Comparison of ENCODE assay signal across 9 mouse cellular contexts in the genomic region with DNA sequence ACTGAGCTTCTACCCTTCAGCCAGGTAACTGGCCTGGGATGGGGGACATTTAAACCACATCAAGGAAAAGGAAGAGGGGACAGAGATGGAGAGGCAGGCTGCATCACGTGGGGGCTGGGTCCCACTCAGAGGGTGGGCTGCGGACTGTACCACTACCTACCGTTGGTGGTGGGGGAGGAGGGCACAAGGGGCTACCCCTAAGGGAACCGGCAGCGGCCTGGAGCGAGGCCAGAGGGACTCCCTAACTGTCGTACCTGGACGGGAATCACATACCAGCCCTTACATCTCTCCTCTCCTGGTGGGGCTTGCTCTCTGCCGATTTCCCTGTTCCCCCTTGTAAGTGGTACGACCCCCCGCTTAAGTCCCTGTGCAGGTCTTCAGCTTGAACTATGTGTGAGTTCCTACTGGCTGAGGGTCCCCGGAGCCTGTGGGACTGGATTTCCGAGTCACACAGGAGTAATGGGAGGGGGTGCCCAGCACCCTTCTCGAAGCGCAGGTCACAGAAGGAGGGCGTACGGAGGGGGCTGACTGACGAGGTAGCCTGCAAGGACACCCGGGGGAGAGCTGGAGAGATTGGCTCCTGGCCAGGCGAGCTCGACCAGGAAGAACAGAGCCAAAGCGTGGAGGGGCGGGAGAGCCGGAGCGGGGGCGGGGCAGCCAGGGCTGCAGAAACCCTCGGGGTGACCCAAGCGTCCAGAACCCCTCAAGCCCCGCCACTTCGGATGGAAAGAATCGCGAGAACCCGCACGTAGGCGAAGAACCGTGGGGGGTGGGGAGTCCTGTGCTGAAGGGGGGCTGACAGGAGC. TPM values are rescaled to one million over a fixed set of nuclear protein-coding genes. Genes with fewer than 3 reads are reported as not detected.
DNase-seq lines count a peak whose midpoint lies in the region; ATAC-seq and TF ChIP-seq lines count a peak whose summit lies in the region.
"Had no signal": no experiment of that assay in that cellular context is flagged by ENCODE, and none has a peak within 500 bp of the region (broad histone marks: within the 10 kb centered on the region; RNA-seq: fewer than 3 reads in every experiment).

No protein-coding gene starts in this region.

- WGBS in hindbrain, embryonic 14.5 days: 0% methylated on average over 35 of the region's 36 CpGs
- under 1% methylated on average over 35 of the region's 36 CpGs for WGBS in limb, embryonic 12.5 days

- TF ChIP-seq POLR2A in embryonic fibroblast, embryonic 13.5 days (IDR thresholded peaks at IDR 0.05; ENCODE audit: low read depth, low read length): no peak
- no peak for TF ChIP-seq POLR2A in myocyte (IDR thresholded peaks at IDR 0.05; ENCODE audit: insufficient read length, low read depth)

- TF ChIP-seq CTCF in embryonic fibroblast, embryonic 13.5 days (IDR thresholded peaks at IDR 0.05; ENCODE audit: borderline replicate concordance, insufficient read depth, low read length): no peak

- ATAC-seq in hindbrain, embryonic 14.5 days (ENCODE audit: low FRiP score): peak; percentile 69
- peak; percentile 61; the same call in 1 of the 2 replicates for ATAC-seq in limb, embryonic 12.5 days (ENCODE audit: insufficient number of reproducible peaks, insufficient read depth, low FRiP score, low TSS enrichment, low read depth)

- H3K36me3 ChIP-seq in ES-E14 (ENCODE audit: control insufficient read depth, insufficient read depth, low read length, poor library complexity, severe bottlenecking) (no peaks in the 10 kb centered on the region; the same call in 1 of the 2 replicates), myocyte (ENCODE audit: control insufficient read depth, insufficient read depth) (peaks cover 4% of the 10 kb centered on the region)
- H3K36me3 ChIP-seq in hindbrain, embryonic 14.5 days (replicated peaks; ENCODE audit: control insufficient read depth, insufficient read depth): no peaks in the 10 kb centered on the region
- H3K36me3 ChIP-seq in limb, embryonic 12.5 days: no peaks in the 10 kb centered on the region

- peak overlapping the region; percentile 70 for H3K9ac ChIP-seq in ES-E14 (ENCODE audit: insufficient read depth, low read depth, low read length, poor library complexity, severe bottlenecking)
- H3K9ac ChIP-seq in hindbrain, embryonic 14.5 days: peak overlapping the region; percentile 70
- peak overlapping the region; percentile 68 for H3K9ac ChIP-seq in limb, embryonic 12.5 days (replicated peaks)

- H3ac ChIP-seq in myocyte (ENCODE audit: control insufficient read depth, insufficient read length): peak overlapping the region; percentile 3

- no peaks in the 10 kb centered on the region for H3K9me3 ChIP-seq in ES-E14 (ENCODE audit: control insufficient read depth, insufficient read depth, low read depth, low read length)
- no peaks in the 10 kb centered on the region for H3K9me3 ChIP-seq in hindbrain, embryonic 14.5 days (ENCODE audit: control insufficient read depth, low read length)
- H3K9me3 ChIP-seq in limb, embryonic 12.5 days: no peaks in the 10 kb centered on the region

- peaks cover 3 to 18% of the 10 kb centered on the region in 2 experiments; a peak in 3 of 4 replicates for H3K4me1 ChIP-seq in ES-E14 (ENCODE audit: control insufficient read depth in 2 of 2, insufficient read depth in 2 of 2, low read length in 2 of 2, poor library complexity in 1 of 2)
- H3K4me1 ChIP-seq in embryonic fibroblast, embryonic 13.5 days (ENCODE audit: control insufficient read depth, insufficient read depth, low read length): peaks cover 7% of the 10 kb centered on the region
- H3K4me1 ChIP-seq in hindbrain, embryonic 14.5 days (replicated peaks; ENCODE audit: control insufficient read depth, insufficient read depth, low read length): peaks cover 37% of the 10 kb centered on the region
- peaks cover 63% of the 10 kb centered on the region for H3K4me1 ChIP-seq in limb, embryonic 12.5 days (replicated peaks)

- H3K4me2 ChIP-seq in hindbrain, embryonic 14.5 days (replicated peaks): peak overlapping the region; percentile 88
- H3K4me2 ChIP-seq in limb, embryonic 12.5 days: peak overlapping the region; percentile 92
- H3K4me2 ChIP-seq in myocyte (ENCODE audit: low read depth): peak overlapping the region; percentile 99

- DNase-seq in cerebellum, adult 9-11 months: peak; percentile 54
- DNase-seq in cerebellum, adult 9-10 months: no peak
- no peak for DNase-seq in ES-E14 (ENCODE audit: low read depth, low spot score)
- peak; percentile 74 for DNase-seq in hindbrain, embryonic 14.5 days (ENCODE audit: low spot score)
- no peak for DNase-seq in T-cell, adult 2 months (ENCODE audit: low spot score)

- in situ Hi-C loops in ES-E14 (cut with MboI; ENCODE audit: low sequenced_read_pairs in 2 of 2, unreplicated experiment in 2 of 2): loop anchor here in 1 of 2 experiments (10.0 kb wide), 1 partner anchor 74 kb away; a partner anchor contains a TSS

- no peaks in the 10 kb centered on the region for H3K79me2 ChIP-seq in myocyte (ENCODE audit: control insufficient read depth, insufficient read depth)

- peak overlapping the region; percentile 30; the same call in 1 of the 2 replicates for H3K27ac ChIP-seq in ES-E14 (ENCODE audit: insufficient read depth, low read depth, low read length, poor library complexity, severe bottlenecking)
- H3K27ac ChIP-seq in embryonic fibroblast, embryonic 13.5 days (ENCODE audit: insufficient read depth, low read length): no peak overlapping the region
- H3K27ac ChIP-seq in hindbrain, embryonic 14.5 days: peak overlapping the region; percentile 90
- H3K27ac ChIP-seq in limb, embryonic 12.5 days: peak overlapping the region; percentile 47

- H3K4me3 ChIP-seq in ES-E14 (ENCODE audit: insufficient read depth in 1 of 2, low read depth in 1 of 2, low read length in 2 of 2, poor library complexity in 1 of 2, severe bottlenecking in 1 of 2) (peak overlapping the region; percentile 68 to 81), myocyte (peak overlapping the region; percentile 65)
- H3K4me3 ChIP-seq in embryonic fibroblast, embryonic 13.5 days (ENCODE audit: insufficient read depth, low read length): 0 out of 2 replicates have a peak overlapping the region, but pooled peaks have one; percentile 2
- H3K4me3 ChIP-seq in hindbrain, embryonic 14.5 days (replicated peaks; ENCODE audit: low read length): peak overlapping the region; percentile 49
- peak overlapping the region; percentile 57 for H3K4me3 ChIP-seq in limb, embryonic 12.5 days (replicated peaks)

- peaks cover 21% of the 10 kb centered on the region for H3K27me3 ChIP-seq in hindbrain, embryonic 14.5 days (ENCODE audit: control insufficient read depth, insufficient read depth, low read length)
- H3K27me3 ChIP-seq in limb, embryonic 12.5 days: peaks cover 99% of the 10 kb centered on the region
- no peaks in the 10 kb centered on the region for H3K27me3 ChIP-seq in myocyte (ENCODE audit: control insufficient read depth, insufficient read depth, insufficient read length)

TF ChIP-seq in ES-E14, 5 proteins besides CTCF, POLR2A, EP300 and RAD21:
- peak; percentile 71; the same call in 1 of the 2 replicates for TF ChIP-seq CHD2 (IDR thresholded peaks at IDR 0.05; ENCODE audit: low read depth, low read length)
- TF ChIP-seq HCFC1 (IDR thresholded peaks at IDR 0.05; ENCODE audit: borderline replicate concordance, insufficient read depth, low read length): no peak

TF ChIP-seq in myocyte, 11 proteins besides CTCF, POLR2A, EP300 and RAD21:
- TF ChIP-seq POLR2AphosphoS2 (IDR thresholded peaks at IDR 0.05; ENCODE audit: insufficient read length, low read depth): no peak
- peak; percentile 28 for TF ChIP-seq USF1 (IDR thresholded peaks at IDR 0.05; ENCODE audit: low read depth)
- TF ChIP-seq REST (IDR thresholded peaks at IDR 0.05; ENCODE audit: insufficient read depth, insufficient read length): no peak
- no peak for TF ChIP-seq MYOG (IDR thresholded peaks at IDR 0.05; ENCODE audit: control insufficient read depth in 1 of 3, insufficient read depth in 1 of 3, insufficient read length in 2 of 3, low read depth in 2 of 3)
- no peak for TF ChIP-seq MYOD1 (IDR thresholded peaks at IDR 0.05; ENCODE audit: control insufficient read depth in 1 of 3, insufficient read length in 2 of 3, low read depth in 2 of 3)

RNA-seq across cellular contexts. Expression of a gene that starts 1.1 kb away (rescaled TPM):
- total RNA-seq in ES-E14 (2012; rRNA removed): 0.31 and 0.42 TPM in 2 replicates
- polyA plus RNA-seq in embryonic fibroblast, embryonic 13.5 days (2011; ENCODE audit: insufficient read length, low read depth, missing spikeins): 1.1 and 2.5 TPM in 2 replicates
- 4.3 TPM in 2 replicates for polyA plus RNA-seq in hindbrain, embryonic 14.5 days (2014; fragmentation: Nextera tagmentation; extraction: Ambion mirVana)
- polyA plus RNA-seq in limb, embryonic 12.5 days (2016; fragmentation: Nextera tagmentation; extraction: Ambion mirVana): 1.2 and 1.5 TPM in 2 replicates
- 17.5 TPM for polyA plus RNA-seq in myocyte (2012; fragmentation: generic; extraction: Trizol)

RNA-seq across cellular contexts. Expression of a gene that starts 4.8 kb away (rescaled TPM):
- total RNA-seq in ES-E14 (2012; rRNA removed): 1.3 and 1.8 TPM in 2 replicates
- not detected in 2 replicates for polyA plus RNA-seq in embryonic fibroblast, embryonic 13.5 days (2011; ENCODE audit: insufficient read length, low read depth, missing spikeins)
- 0.90 and 1.9 TPM in 2 replicates for polyA plus RNA-seq in hindbrain, embryonic 14.5 days (2014; fragmentation: Nextera tagmentation; extraction: Ambion mirVana)
- 1.6 and 1.8 TPM in 2 replicates for polyA plus RNA-seq in limb, embryonic 12.5 days (2016; fragmentation: Nextera tagmentation; extraction: Ambion mirVana)
- 0.61 TPM for polyA plus RNA-seq in myocyte (2012; fragmentation: generic; extraction: Trizol)

RNA-seq across cellular contexts. Expression of a gene that starts 4.9 kb away (rescaled TPM):
- 3.8 and 5.7 TPM in 2 replicates for total RNA-seq in ES-E14 (2012; rRNA removed)
- 4.6 and 7.2 TPM in 2 replicates for polyA plus RNA-seq in embryonic fibroblast, embryonic 13.5 days (2011; ENCODE audit: insufficient read length, low read depth, missing spikeins)
- polyA plus RNA-seq in hindbrain, embryonic 14.5 days (2014; fragmentation: Nextera tagmentation; extraction: Ambion mirVana): 1.4 and 1.6 TPM in 2 replicates
- polyA plus RNA-seq in limb, embryonic 12.5 days (2016; fragmentation: Nextera tagmentation; extraction: Ambion mirVana): 15.4 and 17.1 TPM in 2 replicates
- polyA plus RNA-seq in myocyte (2012; fragmentation: generic; extraction: Trizol): 95.3 TPM

RNA-seq across cellular contexts. Expression of a gene that starts 14.5 kb away (rescaled TPM):
- total RNA-seq in ES-E14 (2012; rRNA removed): not detected in 2 replicates
- polyA plus RNA-seq in embryonic fibroblast, embryonic 13.5 days (2011; ENCODE audit: insufficient read length, low read depth, missing spikeins): not detected in 2 replicates
- not detected in 2 replicates for polyA plus RNA-seq in hindbrain, embryonic 14.5 days (2014; fragmentation: Nextera tagmentation; extraction: Ambion mirVana)
- polyA plus RNA-seq in limb, embryonic 12.5 days (2016; fragmentation: Nextera tagmentation; extraction: Ambion mirVana): not detected in 2 replicates
- polyA plus RNA-seq in myocyte (2012; fragmentation: generic; extraction: Trizol): 0.02 TPM
- total RNA-seq: liver, adult 2 months had no signal
- polyA plus RNA-seq: liver, adult 2 months had no signal

RNA-seq across cellular contexts. Expression of a gene that starts 17.7 kb away (rescaled TPM):
- total RNA-seq in ES-E14 (2012; rRNA removed): not detected in 2 replicates
- not detected in 2 replicates for polyA plus RNA-seq in embryonic fibroblast, embryonic 13.5 days (2011; ENCODE audit: insufficient read length, low read depth, missing spikeins)
- polyA plus RNA-seq in hindbrain, embryonic 14.5 days (2014; fragmentation: Nextera tagmentation; extraction: Ambion mirVana): not detected in 2 replicates
- not detected in 2 replicates for polyA plus RNA-seq in limb, embryonic 12.5 days (2016; fragmentation: Nextera tagmentation; extraction: Ambion mirVana)
- polyA plus RNA-seq in myocyte (2012; fragmentation: generic; extraction: Trizol): not detected
- total RNA-seq: liver, adult 2 months had no signal
- polyA plus RNA-seq: liver, adult 2 months had no signal

Comparison
In these comparisons a context has a peak if more than half of its experiments do, and no peak if none do; other contexts are left out.
1. DNase-seq: peak in cerebellum, adult 9-11 months (single experiment) and hindbrain, embryonic 14.5 days (single experiment); none in cerebellum, adult 9-10 months (single experiment), ES-E14 (single experiment) and T-cell, adult 2 months (single experiment).
2. H3K4me3 ChIP-seq: peak in every context shown above with its lines; median percentile 74 in ES-E14; 65 in myocyte; 57 in limb, embryonic 12.5 days; 49 in hindbrain, embryonic 14.5 days; 2 in embryonic fibroblast, embryonic 13.5 days.
3. Peak in every context shown above with its lines, with median percentiles within 50 percentile points of each other: H3K9ac ChIP-seq and H3K4me2 ChIP-seq.